Mouse (Mus musculus) kidney, adult 2 months (tissue): ENCODE results near the gene Gpx3.

Experiments
- CTCF ChIP-seq: fragments of 200-500 bp; conservative IDR thresholded peaks from 2 replicates; pipeline ENCODE4 v1.5.1; 2011; ENCODE audit warnings: low read depth, mild to moderate bottlenecking, control low read depth, low read length, moderate library complexity, mixed read lengths; ENCODE audit not compliant: insufficient read depth, insufficient read length
- POLR2A ChIP-seq: fragments of 200-500 bp; IDR thresholded peaks from one replicate; pipeline ENCODE4 v1.6.1; 2011; ENCODE audit warnings: low read depth, low read length, control low read depth

- no peak for TF ChIP-seq POLR2A
- no peak for TF ChIP-seq CTCF
Measured at GRCm38 (mm10) chr11:54952651-54953050, 50.4 kb downstream of the Gpx3 start.
